Mouse (Mus musculus) cerebellum, postnatal 10 days (tissue): Measurements from ENCODE around the gene Dtnb.
A peak's percentile ranks its signal among the peaks of the same experiment; 100 is the strongest.

ENCODE experiments used
- DNase-seq, 2 experiments: peaks; one replicate each; pipeline ENCODE4 v3.0.0; 2021; ENCODE audit warnings: mixed read lengths in 2 of 2

The Dtnb gene

DNA sequence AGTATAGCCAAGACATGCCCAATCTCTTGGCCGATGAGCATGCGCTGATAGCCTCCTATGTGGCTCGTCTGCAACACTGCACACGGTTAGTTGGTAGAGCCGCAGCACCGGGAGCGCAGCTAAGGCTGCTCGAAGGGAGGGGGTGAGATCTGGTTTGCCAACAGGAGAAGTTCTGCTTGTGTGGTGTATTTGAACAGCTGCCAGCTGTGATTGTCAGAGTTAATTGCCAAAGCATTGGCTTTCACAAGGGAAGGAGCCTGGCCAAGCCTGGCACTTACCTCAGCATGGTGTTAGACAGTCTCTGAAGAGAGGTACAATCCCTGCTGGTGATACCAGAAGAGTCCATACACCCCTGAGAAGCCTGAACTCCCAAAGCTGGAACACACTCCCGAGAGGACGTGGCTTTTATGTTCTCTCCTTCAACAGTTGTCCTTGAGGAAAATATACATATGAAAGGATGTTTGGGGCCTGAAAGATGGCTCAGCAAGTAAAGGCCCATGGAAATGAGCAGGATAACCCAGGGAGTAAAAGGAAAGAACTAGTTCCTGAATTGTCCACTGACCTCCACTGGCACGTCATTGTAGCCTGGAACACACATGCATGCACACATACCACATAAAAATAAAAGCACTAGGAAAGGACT, 160.6 kb downstream of the Dtnb start:
- DNase-seq = peak; percentile 67 to 77

DNA sequence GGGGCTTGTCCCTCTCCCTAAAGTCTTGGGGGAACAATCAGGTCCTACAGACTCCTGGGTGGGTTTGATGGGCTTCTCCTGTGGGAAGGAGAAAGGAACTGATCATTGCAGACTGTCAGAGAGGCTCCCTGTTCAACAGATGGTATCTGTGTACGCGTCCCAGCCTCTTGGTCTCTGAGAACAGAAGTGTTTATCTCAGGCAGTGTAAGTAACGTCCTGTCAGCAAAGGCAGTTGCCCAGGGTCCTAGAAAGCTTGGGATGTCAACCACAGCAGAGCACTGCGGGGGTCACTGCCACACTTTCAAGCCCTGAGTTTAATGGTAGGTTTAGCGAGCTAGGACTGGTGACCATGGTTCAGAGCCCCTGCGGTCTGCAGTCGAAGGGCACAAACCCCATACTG, 161.1 kb downstream of the Dtnb start:
- DNase-seq = no peak

DNA sequence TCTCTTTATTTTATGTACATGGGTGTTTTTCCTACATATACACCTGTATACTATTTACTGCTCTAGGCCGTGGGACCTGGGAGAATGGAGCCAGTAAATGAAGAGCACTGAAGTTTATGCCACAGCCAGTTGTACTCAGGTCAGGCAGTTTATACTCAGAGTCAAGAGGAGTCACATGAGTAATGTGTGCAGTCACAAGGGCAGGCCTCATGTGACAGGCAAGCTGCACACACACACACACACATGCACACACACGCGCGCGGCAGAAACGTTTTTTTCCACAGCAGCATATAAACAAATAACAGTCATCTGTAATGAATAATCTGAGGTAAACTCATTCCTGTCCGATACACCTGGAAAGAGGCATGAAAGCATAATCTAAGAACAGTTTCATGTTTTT, 164.8 kb downstream of the Dtnb start:
- DNase-seq = no peak

DNA sequence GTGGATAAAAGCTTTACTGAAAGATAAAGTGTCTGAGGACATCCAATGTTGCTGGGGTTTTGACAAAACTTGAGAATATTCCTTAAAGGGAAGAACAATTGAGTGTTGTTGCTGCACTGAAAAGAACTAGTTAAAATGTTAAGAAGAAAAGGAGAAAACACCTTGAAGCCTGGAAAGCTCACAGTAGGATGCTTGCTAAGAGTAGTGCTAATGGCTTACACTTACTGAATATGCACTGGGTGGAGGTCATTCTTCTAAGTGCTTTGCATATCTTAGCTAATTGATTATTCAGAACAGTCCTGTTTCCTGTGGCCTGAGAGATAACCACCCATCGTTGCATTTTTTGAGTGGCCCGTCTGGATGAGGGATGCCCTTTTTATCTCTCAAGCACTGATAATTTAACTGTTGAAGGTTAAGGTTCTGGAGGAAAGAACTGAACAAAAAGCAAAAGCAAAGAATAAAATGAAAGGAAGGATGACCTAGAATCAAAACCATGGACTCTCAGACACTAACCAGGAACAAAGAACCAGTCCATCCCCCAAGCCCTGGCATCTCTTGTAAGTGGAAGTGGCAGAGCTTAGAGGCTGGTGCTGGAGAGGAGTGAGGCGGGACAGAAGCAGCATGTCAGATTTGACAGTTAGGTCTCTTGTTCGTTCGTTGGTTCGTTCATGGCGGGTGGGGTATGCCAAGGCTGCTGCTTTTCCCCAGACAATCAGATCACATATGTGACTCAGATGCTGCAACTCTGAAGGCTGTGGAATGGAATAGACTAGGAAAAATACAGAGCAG, 166.8 kb downstream of the Dtnb start:
- no peak for DNase-seq

DNA sequence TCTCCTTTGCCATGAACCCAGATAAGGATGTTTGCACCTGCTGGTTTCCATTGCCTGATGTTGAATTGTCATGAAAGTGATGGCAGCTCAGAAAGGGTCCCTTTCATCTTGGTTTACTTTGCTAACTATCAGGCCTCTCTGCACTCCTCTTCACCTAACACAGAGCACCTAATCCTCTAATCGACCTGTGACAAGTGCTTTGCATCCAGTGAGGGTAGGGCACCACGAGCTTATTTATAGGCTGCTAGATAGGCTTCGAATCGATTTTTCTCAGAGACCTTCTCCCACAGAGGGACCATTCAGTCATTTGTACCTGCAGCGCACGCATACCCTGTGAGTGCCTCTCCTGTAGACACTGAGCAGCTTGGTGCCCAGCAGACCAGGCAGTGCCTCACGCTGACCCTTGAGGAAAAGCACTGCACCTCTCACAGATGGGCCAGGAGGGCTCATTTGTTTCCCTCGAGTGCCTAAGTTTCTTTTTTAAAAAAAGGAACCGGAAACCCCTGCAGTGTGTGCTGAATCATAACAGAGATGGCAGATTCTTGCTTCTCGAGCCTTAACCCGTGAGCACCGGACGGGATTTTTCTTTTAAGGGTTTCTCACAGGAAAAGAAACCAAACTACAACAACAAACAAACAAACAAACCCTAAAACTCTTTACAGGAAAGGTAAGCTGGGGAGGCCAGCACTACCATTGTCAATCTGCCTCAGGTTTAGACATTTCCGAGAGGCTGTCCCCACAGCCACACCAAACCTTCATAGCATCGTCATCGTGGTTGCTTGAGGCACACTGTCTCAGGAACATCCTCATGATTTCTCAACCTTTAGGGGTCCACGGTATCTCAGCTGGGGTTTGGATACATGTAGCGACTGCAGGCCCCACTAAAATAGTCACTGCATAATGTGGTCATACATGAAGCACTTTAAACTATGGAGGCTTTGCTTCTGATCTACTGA, 167.8 kb downstream of the Dtnb start:
- no peak for DNase-seq

DNA sequence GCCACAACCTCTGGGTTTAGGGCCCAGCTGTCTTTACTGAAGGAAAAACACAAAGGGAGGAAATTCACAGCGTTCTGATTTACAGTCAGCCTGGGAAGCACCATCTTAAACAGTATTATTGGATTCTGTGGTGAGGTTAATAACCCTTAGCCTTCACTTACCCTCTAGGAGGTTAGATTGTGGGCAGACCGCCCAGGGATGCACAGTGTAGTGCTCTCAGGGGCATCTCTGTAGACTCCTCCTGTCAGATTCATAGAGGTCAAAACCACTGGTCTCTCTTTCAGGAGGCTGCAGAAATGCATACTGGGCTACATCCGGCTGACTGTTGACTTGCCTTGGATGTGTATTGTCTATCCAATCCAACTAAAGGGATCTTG, 168.5 kb downstream of the Dtnb start:
- DNase-seq = no peak

DNA sequence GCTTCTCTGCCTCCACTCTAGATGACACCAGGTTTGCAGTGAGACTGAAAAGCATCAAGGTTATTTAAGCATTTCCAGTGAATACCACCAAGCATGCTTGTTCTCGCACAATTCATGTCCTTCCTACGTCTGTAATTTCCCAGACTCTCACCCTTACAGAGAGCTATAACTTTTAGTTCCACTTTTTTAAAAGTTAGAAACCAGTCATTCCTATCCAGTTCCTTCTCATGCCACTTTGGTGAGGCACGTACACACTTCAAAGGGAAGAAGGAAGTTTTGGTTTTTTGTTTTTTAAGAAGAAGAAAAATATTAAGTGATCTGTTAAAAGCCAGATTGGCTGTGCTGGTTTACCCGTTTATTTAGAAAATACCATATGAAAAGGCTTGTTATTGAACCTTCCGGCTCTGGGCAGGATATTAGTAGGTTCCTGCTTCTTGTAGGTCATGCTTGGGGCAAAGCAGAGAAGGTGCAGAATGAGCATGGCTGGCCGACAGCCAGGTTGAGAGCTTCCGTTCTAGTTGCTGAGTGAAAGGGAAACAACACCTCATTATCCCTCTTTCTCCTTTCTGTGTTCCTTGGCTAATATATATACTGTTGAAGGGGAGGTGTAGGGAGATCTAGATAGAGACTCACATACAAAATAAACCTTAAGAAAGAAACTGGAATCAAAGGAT, 173.4 kb downstream of the Dtnb start:
- no peak for DNase-seq

DNA sequence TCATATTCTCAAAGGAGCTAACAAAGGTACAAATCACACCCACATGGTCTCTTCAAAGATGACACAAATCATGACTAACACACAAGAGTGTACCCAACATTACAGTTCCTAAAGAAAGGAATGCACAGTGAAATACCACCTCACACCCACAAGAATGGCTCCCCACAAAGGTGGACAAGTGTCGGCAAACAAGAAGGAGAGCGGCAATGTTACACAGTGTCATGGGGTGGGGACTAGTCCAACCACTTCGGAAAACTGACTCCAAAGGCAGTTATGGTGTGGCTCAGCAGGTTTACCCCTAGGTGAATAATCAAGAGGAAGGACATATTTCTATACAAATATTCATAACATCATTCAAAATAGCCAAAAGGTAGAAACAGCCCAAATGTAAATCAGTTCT, 174.2 kb downstream of the Dtnb start:
- DNase-seq = no peak

DNA sequence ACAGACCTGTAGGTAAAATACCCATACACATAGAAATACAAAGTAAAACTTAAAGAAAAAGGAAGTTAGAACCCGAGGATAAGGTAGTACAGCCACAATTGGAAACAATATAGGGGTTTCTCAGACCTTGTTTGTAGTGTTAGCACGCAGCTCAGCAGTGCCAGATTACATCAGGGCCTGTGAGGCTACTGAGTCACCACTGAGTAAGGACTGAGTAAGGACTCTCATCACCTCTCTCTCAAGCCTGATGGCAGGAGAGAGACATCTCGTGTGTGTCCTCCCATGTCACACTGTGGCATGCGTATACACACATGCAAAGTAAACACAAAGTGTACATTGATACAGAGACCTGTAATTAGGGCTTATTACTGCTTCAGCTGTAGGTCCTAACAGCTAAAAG, 175.4 kb downstream of the Dtnb start:
- DNase-seq = no peak

DNA sequence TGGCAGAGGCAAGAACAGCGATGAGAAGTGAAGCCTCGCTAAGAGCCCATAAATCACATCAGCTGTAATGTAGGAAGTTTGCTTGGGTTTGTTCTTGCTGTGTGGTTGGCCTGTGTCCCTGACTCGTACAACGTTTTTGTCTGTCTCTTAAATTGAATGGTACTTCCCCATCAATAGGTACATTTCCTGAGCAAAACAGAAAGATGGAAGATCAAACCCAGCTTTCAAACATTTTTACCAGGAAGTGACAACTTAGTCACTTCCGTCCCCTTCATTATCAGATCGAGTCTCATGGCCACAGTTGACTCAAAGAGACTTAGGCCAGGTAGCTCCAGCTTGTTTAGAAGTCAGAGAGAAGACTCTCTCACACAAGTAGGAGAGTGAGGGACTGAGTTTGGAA, 183.3 kb downstream of the Dtnb start:
- no peak for DNase-seq

DNA sequence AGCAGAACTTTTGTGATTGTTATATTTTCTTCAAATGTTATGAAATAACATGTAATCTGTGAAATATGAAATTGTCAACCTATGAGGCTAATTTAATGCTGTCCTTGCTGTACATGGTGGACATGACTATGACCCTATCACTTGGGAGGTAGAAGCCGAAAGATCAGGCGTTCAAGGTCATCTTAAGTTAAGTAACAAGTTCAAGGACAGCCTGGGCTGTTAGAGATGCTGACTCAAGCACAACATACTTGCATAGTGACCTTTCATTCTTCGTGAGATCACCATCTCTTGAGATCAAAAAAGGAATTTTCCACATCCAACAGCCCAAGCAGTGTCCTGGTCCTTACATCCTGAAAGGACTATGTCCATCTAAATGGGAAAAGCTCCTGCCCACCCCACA, 184.0 kb downstream of the Dtnb start:
- no peak for DNase-seq

DNA sequence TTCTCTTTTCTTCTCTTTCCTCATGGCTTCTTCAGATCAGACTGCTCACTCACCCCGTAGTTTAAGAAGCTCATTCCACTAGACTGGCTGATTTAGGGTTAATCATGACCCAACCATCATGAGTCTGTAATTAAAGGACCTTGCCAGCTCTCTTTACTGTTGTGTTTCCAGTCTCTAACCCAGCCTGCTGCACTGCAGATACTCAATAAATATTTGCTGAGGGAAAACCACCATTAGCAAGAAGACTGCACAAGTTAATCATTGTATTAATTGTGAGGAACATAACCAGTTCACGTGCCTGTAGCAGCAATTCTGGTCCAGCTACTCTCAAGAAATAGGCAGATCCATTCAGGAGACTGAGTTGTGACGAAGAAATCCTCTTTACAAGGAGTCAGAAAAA, 185.9 kb downstream of the Dtnb start:
- DNase-seq = no peak

DNA sequence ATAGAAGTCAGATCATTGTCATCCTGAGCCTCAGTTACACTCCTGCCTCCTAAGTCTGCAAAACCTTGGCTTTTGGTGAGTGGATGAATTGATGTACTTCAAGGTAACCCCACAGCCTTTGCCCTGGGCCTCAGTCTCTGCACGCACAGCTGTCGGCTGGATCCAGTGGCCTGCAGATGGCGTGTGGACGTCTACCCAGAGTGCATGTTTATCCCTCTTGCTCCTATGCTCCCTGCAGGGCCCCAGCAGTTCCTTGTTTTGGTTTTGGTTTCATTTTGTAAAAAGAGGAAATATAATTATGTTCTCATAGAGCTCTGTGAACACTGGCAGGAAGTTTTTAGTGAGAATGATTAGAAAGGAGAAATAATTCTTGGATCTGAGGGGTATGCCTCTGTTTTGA, 187.2 kb downstream of the Dtnb start:
- DNase-seq = peak; percentile 36 to 47

DNA sequence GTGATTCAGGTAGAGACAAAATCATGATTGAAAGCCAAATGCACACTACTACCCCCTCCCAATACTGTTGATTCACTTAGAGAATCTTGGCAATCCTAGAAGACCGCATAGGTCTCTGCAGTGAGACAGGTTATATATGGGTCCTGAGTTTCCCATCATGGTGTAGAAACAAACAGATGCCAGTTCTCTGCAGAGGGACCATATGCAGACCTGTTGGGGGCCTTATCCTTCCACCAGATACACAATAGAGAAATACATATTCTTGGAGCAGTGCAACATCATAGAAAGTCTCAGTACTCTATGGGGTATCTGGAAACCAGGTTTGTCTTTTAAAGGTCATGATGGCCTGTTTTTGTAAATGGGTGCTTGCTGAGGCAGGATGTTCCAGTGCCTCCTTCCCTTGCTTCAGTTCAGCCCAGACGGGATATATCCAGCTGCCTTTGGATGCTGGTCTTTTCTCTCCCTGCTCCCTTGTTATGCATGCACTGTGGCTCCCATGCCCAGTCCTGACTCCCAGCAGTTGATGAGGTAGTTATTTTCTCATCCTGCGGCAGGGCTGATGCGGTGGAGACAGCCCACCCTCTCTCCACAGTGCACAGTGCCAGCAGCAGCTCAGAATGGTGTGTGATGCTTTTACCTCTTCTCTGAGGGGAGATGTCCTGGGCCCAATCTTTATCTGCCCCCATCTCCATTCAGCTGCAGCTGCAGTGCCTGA, 188.9 kb downstream of the Dtnb start:
- peak; percentile 77 to 78 for DNase-seq

DNA sequence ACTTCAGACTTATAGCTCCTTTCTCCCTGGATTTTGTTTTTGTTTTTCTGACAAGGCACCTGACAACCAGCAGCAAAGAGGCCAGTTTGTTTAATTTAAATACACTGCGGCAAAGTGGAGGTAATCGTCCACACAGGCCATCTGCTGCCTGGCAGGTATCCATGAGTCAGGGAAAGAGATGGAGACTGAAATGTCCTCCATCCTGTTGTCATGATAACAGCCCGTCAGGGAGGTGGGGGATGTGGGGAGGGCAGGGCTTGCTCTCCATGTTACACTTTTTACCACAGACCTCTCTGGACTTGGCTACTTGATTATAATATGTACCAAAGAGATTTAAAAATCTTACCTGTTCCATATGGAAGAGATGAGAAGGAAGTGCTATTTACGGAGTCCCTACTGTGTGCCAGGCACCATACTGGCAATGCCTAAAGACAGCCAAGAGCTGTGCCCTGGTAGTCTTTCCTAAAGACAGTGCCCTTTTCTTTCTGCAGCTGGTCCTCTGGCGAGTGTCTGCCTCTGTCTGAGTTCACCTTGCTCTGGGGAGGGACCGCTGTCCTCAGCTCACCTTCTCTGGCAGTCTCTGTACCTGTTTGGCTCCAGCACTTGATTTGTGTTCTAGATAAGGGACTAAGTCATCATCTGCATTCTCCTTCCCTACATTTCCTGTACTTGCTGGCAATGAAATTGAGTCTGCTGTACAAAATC, 189.6 kb downstream of the Dtnb start:
- peak; percentile 97 for DNase-seq

DNA sequence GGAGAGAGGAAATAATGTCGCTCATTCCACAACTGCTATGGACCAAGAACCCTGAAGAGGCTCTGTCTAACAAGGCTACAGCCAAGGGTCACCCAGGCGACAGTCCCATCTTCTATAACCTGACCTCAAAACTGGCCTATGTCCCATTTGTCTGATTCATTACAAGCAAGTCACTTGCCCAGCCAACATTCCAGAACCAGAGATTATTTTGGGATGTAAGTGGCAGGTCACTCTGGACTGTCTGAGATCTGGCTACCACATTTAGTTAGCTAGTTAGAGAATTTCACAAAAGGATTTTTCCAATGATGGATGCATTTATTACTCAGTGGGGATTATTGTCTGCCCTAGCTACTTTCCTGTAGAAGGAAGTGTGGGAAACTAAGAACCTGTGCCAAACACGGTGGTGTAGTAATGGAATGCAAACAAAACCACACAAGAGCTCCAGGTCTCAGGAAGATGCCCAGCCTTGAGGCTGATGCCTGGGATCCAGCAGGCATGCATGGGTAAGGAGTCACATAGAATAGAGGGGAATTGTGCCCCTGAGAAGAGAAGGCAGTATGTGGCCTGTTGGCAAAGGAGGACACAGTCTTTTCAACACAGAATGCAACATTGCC, 192.1 kb downstream of the Dtnb start:
- DNase-seq = no peak

DNA sequence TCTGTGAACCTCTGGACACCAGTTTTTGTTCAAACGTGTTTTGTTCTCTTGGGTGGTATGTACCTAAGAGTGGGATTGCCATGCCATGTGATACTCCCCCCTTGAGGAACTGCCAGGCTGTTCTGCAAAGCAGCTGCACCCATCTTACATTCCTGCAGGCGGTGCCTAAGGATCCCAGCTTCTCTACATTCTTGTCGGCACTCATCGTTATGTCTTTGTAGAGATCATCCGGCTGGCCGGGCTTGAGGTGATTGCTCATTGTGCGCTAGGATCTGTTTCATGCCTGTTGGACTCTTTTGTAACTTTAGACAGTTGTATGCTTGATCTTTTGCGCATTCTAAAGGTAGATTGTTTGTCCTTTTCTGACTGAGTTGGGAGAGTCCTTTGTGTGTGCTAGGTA, 195.2 kb downstream of the Dtnb start:
- DNase-seq = no peak

DNA sequence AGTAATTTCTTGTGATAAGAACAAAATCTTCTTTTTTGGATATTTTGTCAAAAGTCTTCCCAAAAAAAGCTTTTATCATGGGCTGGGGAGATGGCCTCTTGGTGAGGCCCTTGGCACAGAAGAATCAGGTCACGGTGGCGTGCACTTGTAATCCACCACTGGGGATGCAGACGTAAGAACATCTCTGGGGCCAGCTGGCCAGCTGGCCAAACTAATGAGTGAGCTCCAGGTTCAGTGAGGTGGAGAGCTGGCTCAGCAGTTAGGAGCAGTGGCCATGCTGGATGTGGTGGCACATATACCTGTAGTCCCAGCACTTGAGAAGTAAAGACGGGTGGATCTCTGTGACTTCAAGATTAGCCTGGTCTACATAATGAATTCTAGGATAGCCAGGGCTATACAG, 196.2 kb downstream of the Dtnb start:
- no peak for DNase-seq

DNA sequence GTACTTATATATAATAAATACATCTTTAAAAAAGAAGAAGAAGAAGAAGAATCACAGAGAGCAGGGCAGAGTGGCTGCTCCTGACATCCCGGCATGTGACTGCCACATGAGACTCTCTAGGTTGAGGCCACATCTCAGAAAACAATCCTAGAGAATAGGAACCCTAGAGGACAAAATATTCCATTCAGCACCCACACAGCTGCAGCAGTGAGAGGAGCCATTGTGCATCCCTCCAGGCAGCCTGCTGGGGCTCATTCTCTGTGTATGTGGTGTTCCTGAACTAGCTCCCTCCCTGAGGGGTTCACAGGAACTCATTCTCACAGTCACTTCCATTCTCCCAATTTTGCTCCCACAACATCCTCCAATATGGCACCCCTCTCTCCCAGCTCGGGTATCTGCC, 198.4 kb downstream of the Dtnb start:
- DNase-seq = no peak

DNA sequence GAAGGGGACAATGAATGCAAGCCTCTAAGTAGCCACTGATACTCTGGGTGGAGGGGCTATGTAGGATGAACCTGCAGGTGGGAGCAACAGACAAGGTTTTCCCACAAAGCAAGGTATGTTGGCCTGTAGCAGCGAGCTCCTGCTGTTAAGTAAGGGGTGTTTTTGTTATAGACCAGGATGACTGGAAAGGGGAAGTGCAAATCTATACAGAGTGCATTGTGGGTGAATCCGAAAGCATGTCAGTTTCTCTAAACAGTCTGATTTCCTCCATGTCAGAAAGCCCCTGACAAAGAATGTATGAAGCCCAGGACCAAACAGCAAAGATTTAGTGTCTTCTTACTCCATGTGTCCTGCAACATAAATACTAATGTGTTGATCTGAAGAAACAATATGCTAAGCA, 198.9 kb downstream of the Dtnb start:
- DNase-seq = no peak

DNA sequence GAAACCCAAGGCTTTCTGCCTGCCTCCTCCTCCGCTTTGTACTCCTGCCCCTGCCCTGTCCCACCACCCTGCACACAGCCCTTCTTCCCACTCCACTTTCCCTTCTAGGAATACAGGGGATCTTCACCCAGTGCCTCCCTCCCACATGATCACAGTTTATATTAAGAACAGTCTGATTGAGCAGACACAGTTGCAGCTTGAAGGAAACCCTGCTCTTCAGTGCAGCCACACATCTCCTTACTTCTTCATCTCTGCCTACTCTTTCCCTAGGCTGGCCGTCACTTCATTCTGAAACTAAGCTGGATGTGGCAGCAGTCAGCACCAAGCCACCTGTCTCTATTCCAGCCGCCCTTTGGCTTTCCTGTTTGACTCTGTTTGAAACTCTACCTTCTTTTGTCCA, 201.5 kb downstream of the Dtnb start:
- no peak for DNase-seq
